Mouse (Mus musculus): ENCODE results near the gene Phf5a. TPM values are rescaled to one million over a fixed set of nuclear protein-coding genes. Genes with fewer than 3 reads are reported as not detected.

Phf5a gene
- polyA plus RNA-seq, 1 experiment, result 87.9 TPM

GRCm38 (mm10) chr15:81832219-81832618, 39.5 kb downstream of the Phf5a start:
- Histone ChIP-seq H3K36me3 (ENCODE audit: control insufficient read depth, insufficient read depth, low read length) (no peaks in the 10 kb centered on the region), H3K27me3 (ENCODE audit: control insufficient read depth, insufficient read depth, low read length) (no peaks in the 10 kb centered on the region), H3K4me1 (replicated peaks; ENCODE audit: control insufficient read depth, insufficient read depth, low read length) (peaks cover 13% of the 10 kb centered on the region), H3K4me3 (ENCODE audit: control insufficient read depth, insufficient read depth, low read length) (no peak overlapping the region), H3K27ac (ENCODE audit: control insufficient read depth, insufficient read depth, low read length) (peak overlapping the region; percentile 38; the same call in 1 of the 2 replicates)
- TF ChIP-seq CTCF (IDR thresholded peaks at IDR 0.05; ENCODE audit: borderline replicate concordance, control insufficient read depth, extremely low read depth, insufficient read depth, low read length, poor library complexity) (no peak), POLR2A (IDR thresholded peaks at IDR 0.05; ENCODE audit: control insufficient read depth, extremely low read depth, insufficient read depth, low read length, poor library complexity) (no peak)
- no peak for DNase-seq
- 39% methylated on average over 3 of the region's 3 CpGs for WGBS

- Histone ChIP-seq H3K4me1 (replicated peaks; ENCODE audit: control insufficient read depth, insufficient read depth, low read length) (peaks cover 11% of the 10 kb centered on the region), H3K36me3 (ENCODE audit: control insufficient read depth, insufficient read depth, low read length) (no peaks in the 10 kb centered on the region), H3K27me3 (ENCODE audit: control insufficient read depth, insufficient read depth, low read length) (no peaks in the 10 kb centered on the region), H3K27ac (ENCODE audit: control insufficient read depth, insufficient read depth, low read length) (no peak overlapping the region), H3K4me3 (ENCODE audit: control insufficient read depth, insufficient read depth, low read length) (no peak overlapping the region)
- peak; percentile 92 for DNase-seq
- WGBS, result 28% methylated on average over 24 of the region's 24 CpGs
- TF ChIP-seq CTCF (IDR thresholded peaks at IDR 0.05; ENCODE audit: borderline replicate concordance, control insufficient read depth, extremely low read depth, insufficient read depth, low read length, poor library complexity), result peak; percentile 94
- TF ChIP-seq POLR2A (IDR thresholded peaks at IDR 0.05; ENCODE audit: control insufficient read depth, extremely low read depth, insufficient read depth, low read length, poor library complexity), result no peak
Observed at GRCm38 (mm10) chr15:81831136-81831825, 40.4 kb downstream of the Phf5a start.

GRCm38 (mm10) chr15:81830530-81830929, 41.2 kb downstream of the Phf5a start:
- no peak overlapping the region for H3K27ac ChIP-seq (ENCODE audit: control insufficient read depth, insufficient read depth, low read length)
- whole genome bisulfite sequencing, result 90% methylated on average over 4 of the region's 4 CpGs
- TF ChIP-seq POLR2A (IDR thresholded peaks at IDR 0.05; ENCODE audit: control insufficient read depth, extremely low read depth, insufficient read depth, low read length, poor library complexity) (no peak), CTCF (IDR thresholded peaks at IDR 0.05; ENCODE audit: borderline replicate concordance, control insufficient read depth, extremely low read depth, insufficient read depth, low read length, poor library complexity) (no peak)
- H3K27me3 ChIP-seq (ENCODE audit: control insufficient read depth, insufficient read depth, low read length), result no peaks in the 10 kb centered on the region
- H3K36me3 ChIP-seq (ENCODE audit: control insufficient read depth, insufficient read depth, low read length), result no peaks in the 10 kb centered on the region
- peaks cover 6% of the 10 kb centered on the region for H3K4me1 ChIP-seq (replicated peaks; ENCODE audit: control insufficient read depth, insufficient read depth, low read length)
- H3K4me3 ChIP-seq (ENCODE audit: control insufficient read depth, insufficient read depth, low read length), result no peak overlapping the region
- no peak for DNase-seq

- no peak overlapping the region for H3K27ac ChIP-seq (ENCODE audit: control insufficient read depth, insufficient read depth, low read length)
- H3K36me3 ChIP-seq (ENCODE audit: control insufficient read depth, insufficient read depth, low read length), result no peaks in the 10 kb centered on the region
- H3K4me3 ChIP-seq (ENCODE audit: control insufficient read depth, insufficient read depth, low read length), result no peak overlapping the region
- H3K27me3 ChIP-seq (ENCODE audit: control insufficient read depth, insufficient read depth, low read length), result no peaks in the 10 kb centered on the region
- peaks cover 6% of the 10 kb centered on the region for H3K4me1 ChIP-seq (replicated peaks; ENCODE audit: control insufficient read depth, insufficient read depth, low read length)
- DNase-seq, result no peak
- 85% methylated on average over 2 of the region's 2 CpGs for WGBS
- TF ChIP-seq POLR2A (IDR thresholded peaks at IDR 0.05; ENCODE audit: control insufficient read depth, extremely low read depth, insufficient read depth, low read length, poor library complexity) (no peak), CTCF (IDR thresholded peaks at IDR 0.05; ENCODE audit: borderline replicate concordance, control insufficient read depth, extremely low read depth, insufficient read depth, low read length, poor library complexity) (no peak)
Observed at GRCm38 (mm10) chr15:81829208-81829580, 42.5 kb downstream of the Phf5a start.

- no peak for TF ChIP-seq POLR2A (IDR thresholded peaks at IDR 0.05; ENCODE audit: control insufficient read depth, extremely low read depth, insufficient read depth, low read length, poor library complexity)
- no peak for TF ChIP-seq CTCF (IDR thresholded peaks at IDR 0.05; ENCODE audit: borderline replicate concordance, control insufficient read depth, extremely low read depth, insufficient read depth, low read length, poor library complexity)
- H3K27ac ChIP-seq (ENCODE audit: control insufficient read depth, insufficient read depth, low read length), result no peak overlapping the region
- WGBS, result 86% methylated on average over 7 of the region's 7 CpGs
Observed at GRCm38 (mm10) chr15:81828426-81829207, 43.1 kb downstream of the Phf5a start.

GRCm38 (mm10) chr15:81824832-81825231, 46.9 kb downstream of the Phf5a start:
- no peak overlapping the region for H3K27ac ChIP-seq (ENCODE audit: control insufficient read depth, insufficient read depth, low read length)
- WGBS, result 97% methylated on average over 3 of the region's 3 CpGs
- H3K36me3 ChIP-seq (ENCODE audit: control insufficient read depth, insufficient read depth, low read length), result no peaks in the 10 kb centered on the region; the same call in 1 of the 2 replicates
- no peak overlapping the region for H3K4me3 ChIP-seq (ENCODE audit: control insufficient read depth, insufficient read depth, low read length)
- no peaks in the 10 kb centered on the region for H3K27me3 ChIP-seq (ENCODE audit: control insufficient read depth, insufficient read depth, low read length)
- TF ChIP-seq CTCF (IDR thresholded peaks at IDR 0.05; ENCODE audit: borderline replicate concordance, control insufficient read depth, extremely low read depth, insufficient read depth, low read length, poor library complexity), result no peak
- TF ChIP-seq POLR2A (IDR thresholded peaks at IDR 0.05; ENCODE audit: control insufficient read depth, extremely low read depth, insufficient read depth, low read length, poor library complexity), result no peak
- H3K4me1 ChIP-seq (replicated peaks; ENCODE audit: control insufficient read depth, insufficient read depth, low read length), result no peaks in the 10 kb centered on the region
- no peak for DNase-seq

More at GRCm38 (mm10) chr15:81828426-81829207, 43.1 kb downstream of the Phf5a start:
- peaks cover 6% of the 10 kb centered on the region for H3K4me1 ChIP-seq (replicated peaks; ENCODE audit: control insufficient read depth, insufficient read depth, low read length)
- no peak overlapping the region for H3K4me3 ChIP-seq (ENCODE audit: control insufficient read depth, insufficient read depth, low read length)
- H3K36me3 ChIP-seq (ENCODE audit: control insufficient read depth, insufficient read depth, low read length), result no peaks in the 10 kb centered on the region
- no peak for DNase-seq
- H3K27me3 ChIP-seq (ENCODE audit: control insufficient read depth, insufficient read depth, low read length), result no peaks in the 10 kb centered on the region
